Mouse (Mus musculus) embryonic fibroblast, embryonic 13.5 days (primary cell): ENCODE data around the gene Pmepa1.

ENCODE experiments used
- CTCF ChIP-seq: IDR thresholded peaks from 2 replicates; pipeline ENCODE4 v1.5.1; 2011; ENCODE audit warnings: mild to moderate bottlenecking, control low read depth, low read length, moderate library complexity, borderline replicate concordance; ENCODE audit not compliant: insufficient read depth
- POLR2A ChIP-seq: IDR thresholded peaks from 2 replicates; pipeline ENCODE4 v1.6.1; 2011; ENCODE audit warnings: low read depth, mild to moderate bottlenecking, control low read depth, low read length, moderate library complexity

GRCm38 (mm10) chr2:173247197-173247596, 29.1 kb downstream of the Pmepa1 start:
- TF ChIP-seq POLR2A (no peak), CTCF (no peak)
